Mouse (Mus musculus) adrenal gland, adult 8-10 months (tissue): Measurements from ENCODE around the gene Vmn2r71. TPM values are rescaled to one million over a fixed set of nuclear protein-coding genes. Genes with fewer than 3 reads are reported as not detected.

Experiments used
- DNase-seq: peaks from one replicate; pipeline ENCODE4 v3.0.0; 2022
- total RNA-seq, 4 experiments: library from RNA; stranded (reverse); gene quantifications; 2 replicates each; pipeline ENCODE4 v1.2.4; 2022

Gene Vmn2r71
- not detected for total RNA-seq

DNA sequence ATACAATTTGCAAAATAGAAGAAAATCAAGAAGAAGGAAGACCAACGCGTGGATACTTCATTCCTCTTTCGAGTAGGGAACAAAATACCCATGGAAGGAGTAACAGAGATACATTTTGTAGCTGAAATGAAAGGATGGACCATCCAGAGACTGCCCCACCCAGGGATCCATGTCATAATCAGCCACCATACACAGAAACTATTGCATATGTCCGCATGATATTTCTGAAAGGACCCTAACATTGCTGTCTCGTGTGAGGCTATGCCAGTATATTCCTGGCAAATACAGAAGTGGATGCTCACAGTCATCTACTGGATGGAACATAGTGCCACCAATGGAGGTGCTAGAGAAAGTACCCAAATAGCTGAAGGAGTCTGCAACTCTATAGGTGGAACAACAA is at the start of gene Vmn2r71:
TSS of gene Vmn2r71 (plus strand) at position 301 of the 400 bp plus-strand sequence.
- no peak for DNase-seq

DNA sequence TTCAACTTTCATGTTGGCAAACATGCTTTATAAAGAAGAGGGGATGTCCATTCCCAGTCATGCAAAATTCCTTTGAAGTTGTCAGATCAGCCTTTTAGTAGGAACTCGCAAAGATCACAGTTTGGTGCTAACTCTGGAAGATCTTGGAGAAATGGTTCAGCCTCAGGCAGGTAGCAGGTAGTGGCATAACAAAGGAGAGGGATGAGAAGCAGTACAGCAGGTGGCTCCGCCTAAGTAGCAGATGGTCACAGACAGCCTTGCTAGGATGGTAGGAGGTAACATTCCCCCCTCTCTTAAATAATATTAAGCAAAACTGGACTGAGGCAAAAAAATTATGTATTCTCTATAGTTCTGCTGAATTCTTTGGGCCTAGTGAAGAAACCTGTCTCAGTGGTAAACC is 20.8 kb upstream of the Vmn2r71 start:
- DNase-seq, result no peak

DNA sequence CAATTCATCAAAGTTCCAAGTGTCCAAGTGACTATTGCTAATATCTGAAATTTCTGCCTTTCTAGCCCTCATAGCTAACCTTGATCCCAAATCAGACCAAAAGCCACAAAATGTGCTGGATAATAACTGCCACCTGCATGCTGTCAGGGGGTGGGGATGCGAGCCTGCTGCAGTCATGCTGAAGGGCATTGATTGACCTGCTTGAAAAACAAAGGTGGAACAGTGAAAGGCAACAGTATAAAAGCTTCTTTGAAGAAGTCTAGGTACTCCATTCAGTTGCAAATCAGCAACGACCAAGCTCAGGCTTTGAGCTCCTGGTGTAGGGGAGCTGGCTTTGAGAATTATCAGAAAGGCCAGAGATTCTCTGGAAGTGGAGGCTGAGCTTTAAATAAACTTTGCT is 19.8 kb upstream of the Vmn2r71 start:
- DNase-seq, result no peak

DNA sequence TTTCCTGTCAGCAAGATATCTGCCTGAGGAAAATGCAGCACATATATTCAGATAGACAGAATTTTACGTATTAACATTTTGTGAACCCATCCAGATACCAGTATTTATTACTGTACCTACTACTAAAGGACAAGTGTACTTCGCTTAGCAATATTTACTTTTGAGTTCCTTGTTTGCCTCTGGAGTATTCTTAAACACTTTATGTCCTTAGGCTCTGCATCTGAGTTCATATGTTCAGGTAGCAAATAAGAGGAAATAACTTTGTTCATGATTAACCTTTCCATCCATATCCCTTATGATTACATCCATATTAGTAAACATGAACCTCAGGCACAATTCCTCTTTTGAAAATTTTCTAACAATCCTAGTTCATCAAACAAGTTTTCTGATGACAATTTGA is 6.2 kb downstream of the Vmn2r71 start, which contains the start of gene Vmn2r70:
TSS of gene Vmn2r70 (minus strand) at position 101 of the 400 bp plus-strand sequence.
- DNase-seq, result no peak

Other genes starting within 250 kb of the Vmn2r71 start
- gene Vmn2r69, start 147.2 kb upstream of the Vmn2r71 start, total RNA-seq, result not detected
- not detected for gene Vmn2r70, start 6.1 kb downstream of the Vmn2r71 start, total RNA-seq
- not detected for gene Vmn2r72, start 192.0 kb downstream of the Vmn2r71 start, total RNA-seq